Mouse (Mus musculus): ENCODE measurements around the gene Cntrl.

- TF ChIP-seq CTCF (IDR thresholded peaks at IDR 0.05; ENCODE audit: low read depth, low read length), result no peak
- no peak for TF ChIP-seq TAL1 (conservative IDR thresholded peaks at IDR 0.05; ENCODE audit: low read depth, low read length)
- no peak for TF ChIP-seq GATA2 (IDR thresholded peaks at IDR 0.05; ENCODE audit: borderline replicate concordance, low read depth, low read length)
These were observed 39.5 kb downstream of the Cntrl start for GRCm38 (mm10) chr2:35148806-35149205.

Data from G1E (cell line).